Mouse (Mus musculus) E14TG2a.4 (cell line): ENCODE results near the gene Gjb6.

Source experiments
- CTCF ChIP-seq: conservative IDR thresholded peaks from 2 replicates; pipeline ENCODE4 v1.5.1; 2014; ENCODE audit warnings: low read length
- POU5F1 ChIP-seq: IDR thresholded peaks from 2 replicates; pipeline ENCODE4 v1.6.1; 2014; ENCODE audit warnings: low read length, borderline replicate concordance

DNA sequence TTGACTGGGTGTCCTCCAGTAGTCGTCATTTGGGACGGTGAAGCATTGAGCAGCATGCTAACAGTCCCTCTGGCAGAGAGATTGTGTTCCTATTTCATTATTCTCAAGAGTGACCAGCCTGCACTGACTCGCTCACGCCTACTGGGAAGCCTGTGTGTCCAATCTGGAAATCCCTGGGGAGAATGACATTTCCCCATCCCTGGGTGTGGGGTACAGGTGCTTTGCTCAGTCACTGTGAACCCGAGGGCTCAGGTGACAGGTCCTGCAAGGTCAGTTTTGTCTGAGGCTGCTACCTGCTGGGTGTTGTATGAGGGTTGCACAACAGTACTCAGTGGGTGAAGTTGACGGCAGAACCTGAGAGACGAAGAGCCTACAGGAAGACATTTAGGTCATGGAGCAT, 11.1 kb downstream of the Gjb6 start:
- TF ChIP-seq CTCF (no peak), POU5F1 (no peak)
